Mouse (Mus musculus) heart, postnatal 25 days (tissue): Measurements from ENCODE around the gene Pptc7. TPM values are rescaled to one million over a fixed set of nuclear protein-coding genes. Genes with fewer than 3 reads are reported as not detected.

Experiments used
- total RNA-seq, 2 experiments: library from RNA; stranded (reverse); gene quantifications; 2 replicates each; pipeline ENCODE4 v1.2.3; 2021

Gene Pptc7
- total RNA-seq, 2 experiments from 2014 or later, result 91.3 to 93.5 TPM

Other genes with a start within 250 kb of the Pptc7 start
- 10 to 100 TPM; 23.7 to 29.0 TPM for gene Cux2, start 234.3 kb upstream of the Pptc7 start, total RNA-seq
- over 10,000 TPM; 18,094 to 20,102 TPM for gene Myl2, start 183.4 kb upstream of the Pptc7 start, total RNA-seq
- not detected for gene Ccdc63, start 143.5 kb upstream of the Pptc7 start, total RNA-seq
- 100 to 1,000 TPM; 113 to 128 TPM for gene Ppp1cc, start 126.1 kb upstream of the Pptc7 start, total RNA-seq
- 1 to 10 TPM in 1 of 2 experiments, under 1 TPM in 1; 0.81 to 1.1 TPM for gene Hvcn1, start 77.6 kb upstream of the Pptc7 start, total RNA-seq
- 1 to 10 TPM; 3.5 to 4.7 TPM for gene Tctn1, start 19.9 kb upstream of the Pptc7 start, total RNA-seq
- 1 to 10 TPM in 1 of 2 experiments, under 1 TPM in 1; 0.36 to 1.6 TPM for gene Rad9b, start 69.9 kb downstream of the Pptc7 start, total RNA-seq
- gene Vps29, start 70.0 kb downstream of the Pptc7 start, total RNA-seq, result 10 to 100 TPM; 82.6 to 89.5 TPM
- 10 to 100 TPM; 22.9 to 26.6 TPM for gene Gpn3, start 87.5 kb downstream of the Pptc7 start, total RNA-seq
- gene Fam216a, start 88.0 kb downstream of the Pptc7 start, total RNA-seq, result 10 to 100 TPM; 11.3 to 15.6 TPM
- gene Arpc3, start 107.5 kb downstream of the Pptc7 start, total RNA-seq, result 10 to 100 TPM; 93.0 to 94.1 TPM
- 10 to 100 TPM; 27.3 to 28.1 TPM for gene Anapc7, start 137.3 kb downstream of the Pptc7 start, total RNA-seq
- gene Atp2a2, start 217.9 kb downstream of the Pptc7 start, total RNA-seq, result over 10,000 TPM; 10,772 to 12,207 TPM